Mouse (Mus musculus) olfactory bulb, adult 2 months (tissue): ENCODE results near the gene Rgma.

Source experiments
- CTCF ChIP-seq: fragments of 200-500 bp; IDR thresholded peaks from 2 replicates; pipeline ENCODE4 v1.5.1; 2012; ENCODE audit warnings: low read depth, mild to moderate bottlenecking, low read length, moderate library complexity; ENCODE audit not compliant: insufficient read depth
- POLR2A ChIP-seq: fragments of 200-500 bp; IDR thresholded peaks from 2 replicates; pipeline ENCODE4 v1.6.1; 2012; ENCODE audit warnings: mild to moderate bottlenecking, low read depth, low read length, moderate library complexity; ENCODE audit not compliant: insufficient read depth

DNA sequence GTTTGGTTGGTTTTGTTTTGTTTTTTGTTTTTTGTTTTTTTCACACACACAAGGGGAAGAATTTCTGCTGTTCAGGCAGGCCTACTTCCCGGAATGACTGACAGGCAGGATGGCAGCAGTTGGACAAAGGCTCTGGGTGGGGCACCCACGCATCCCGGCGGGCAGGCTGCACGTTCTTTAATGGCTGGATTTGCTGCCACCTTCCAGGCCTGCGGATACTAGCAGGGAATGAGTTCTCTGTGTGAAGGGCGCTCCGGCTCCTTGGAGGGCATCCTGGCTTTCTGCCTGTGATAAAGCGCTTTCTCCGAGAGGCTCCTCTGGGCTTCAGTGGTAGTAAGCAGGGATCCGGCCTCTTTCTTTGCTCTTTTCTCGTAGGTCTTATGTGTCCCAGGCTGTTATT is 2.0 kb downstream of the Rgma start:
- TF ChIP-seq CTCF (no peak), POLR2A (no peak)
